Mouse (Mus musculus) yolk sac, embryonic 10.5 days (tissue): ENCODE results near the gene Gtf2i.

Experiments
- DNase-seq: peaks from one replicate; pipeline ENCODE4 v3.0.0-alpha.2; 2017; ENCODE audit warnings: low spot score

Gtf2i gene

DNA sequence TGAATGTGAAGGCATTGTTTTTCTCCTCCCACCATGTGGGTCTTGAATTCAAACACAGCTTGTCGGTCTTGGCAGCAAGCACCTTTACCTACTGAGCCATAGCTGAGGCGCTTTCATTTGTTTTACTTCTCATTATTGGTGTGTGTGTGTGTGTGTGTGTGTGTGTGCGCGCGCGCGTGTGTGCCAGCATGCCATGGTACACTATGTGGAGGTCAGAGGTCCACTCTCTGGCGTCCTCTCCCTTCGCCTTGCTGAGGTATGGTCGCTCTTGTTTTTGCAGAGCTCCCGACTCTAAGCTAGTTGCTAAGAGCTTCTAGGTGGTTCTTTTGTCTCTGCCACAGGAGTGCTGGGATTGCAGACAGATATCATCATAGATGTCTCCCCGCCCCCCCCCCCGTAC is 7.8 kb upstream of the Gtf2i start:
- no peak for DNase-seq

DNA sequence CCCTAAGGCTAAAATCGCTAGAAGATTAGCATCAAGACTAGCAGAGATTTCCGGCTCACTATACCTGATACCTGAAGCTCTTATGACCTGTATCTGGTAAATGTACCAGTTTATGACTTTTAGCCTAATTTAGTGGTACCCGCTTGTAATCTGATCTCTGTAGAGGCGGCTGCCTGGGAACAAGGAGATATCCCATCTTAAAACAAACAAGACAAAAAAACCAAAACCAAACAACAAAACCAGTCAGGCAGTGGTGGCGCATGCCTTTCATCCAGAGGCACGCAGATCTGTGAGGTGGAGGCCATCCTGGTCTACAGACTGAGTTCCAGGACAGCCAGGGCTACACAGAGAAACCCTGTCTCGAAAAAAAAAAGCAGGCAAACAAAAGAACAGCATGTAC is 7.1 kb upstream of the Gtf2i start:
- DNase-seq, result no peak

DNA sequence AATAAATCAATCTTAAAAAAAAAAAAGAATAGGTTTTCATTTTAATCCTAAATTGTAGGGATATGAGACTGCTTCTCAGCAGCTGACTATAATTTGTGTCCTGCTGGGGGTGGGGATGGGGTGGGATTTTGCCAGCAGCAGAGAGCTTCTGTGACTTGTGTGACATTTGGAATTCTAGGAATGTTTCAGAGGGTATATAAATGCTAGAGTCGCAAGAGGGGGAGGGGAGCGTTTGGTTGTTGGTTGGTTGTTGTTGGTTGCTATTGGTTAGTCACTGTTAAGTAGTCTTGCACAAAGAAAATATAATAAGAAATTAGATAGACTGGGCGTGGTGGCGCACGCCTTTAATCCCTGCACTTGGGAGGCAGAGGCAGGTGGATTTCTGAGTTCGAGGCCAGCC is 4.3 kb upstream of the Gtf2i start:
- DNase-seq, result no peak

DNA sequence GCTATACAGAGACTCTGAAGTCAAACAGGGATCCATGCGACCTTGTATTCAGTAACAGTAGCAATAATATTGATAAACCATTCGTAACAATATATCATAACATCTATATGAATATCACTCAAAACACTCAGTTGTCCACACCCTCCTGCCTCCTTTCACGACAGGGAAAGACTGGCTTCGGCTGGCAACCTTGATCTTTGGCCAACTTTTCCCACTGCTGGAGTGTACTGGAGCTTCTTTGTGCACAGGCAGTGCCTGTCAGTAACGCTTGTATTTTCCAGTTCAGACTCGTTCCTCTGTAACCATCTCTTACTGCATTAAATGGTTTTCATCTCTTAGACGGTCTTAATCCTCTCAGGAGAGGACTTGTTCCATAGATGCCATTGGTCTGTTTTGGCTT is 2.2 kb upstream of the Gtf2i start:
- DNase-seq, result no peak

DNA sequence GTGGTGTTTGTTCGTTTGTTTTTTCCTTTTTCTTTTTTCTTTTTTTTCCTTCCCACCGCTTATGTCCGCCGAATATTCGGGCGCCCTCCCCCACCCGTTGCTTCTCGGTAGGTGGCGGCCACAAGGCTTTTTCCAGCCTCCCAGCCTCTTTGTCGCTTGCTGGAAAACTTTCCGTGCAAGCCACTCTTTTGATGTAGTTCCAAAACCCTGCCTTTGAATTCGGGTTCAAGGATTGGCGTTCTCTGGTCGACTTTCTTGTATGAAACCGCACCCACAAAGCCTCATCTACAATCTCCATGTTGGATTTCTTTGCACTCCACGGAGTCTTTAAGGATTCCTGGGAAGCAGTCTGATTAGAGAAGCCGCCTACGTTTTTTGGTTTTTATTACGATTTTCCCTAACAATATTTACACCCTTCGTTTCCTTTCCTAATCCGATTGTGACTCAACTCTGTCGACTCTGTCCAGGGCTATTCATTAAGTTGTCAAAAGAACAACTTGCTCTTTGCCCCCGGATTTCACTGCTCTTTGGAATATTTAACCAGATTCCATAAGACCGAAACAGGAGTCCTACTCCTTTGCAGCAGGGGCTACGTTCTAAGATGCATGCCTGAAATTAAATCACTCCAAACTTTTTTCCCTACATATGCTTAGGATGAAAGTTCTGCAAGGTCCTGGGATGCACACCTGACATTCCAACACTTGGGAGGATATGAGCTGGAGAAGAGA is 1.2 kb upstream of the Gtf2i start:
- peak; percentile 77 for DNase-seq

DNA sequence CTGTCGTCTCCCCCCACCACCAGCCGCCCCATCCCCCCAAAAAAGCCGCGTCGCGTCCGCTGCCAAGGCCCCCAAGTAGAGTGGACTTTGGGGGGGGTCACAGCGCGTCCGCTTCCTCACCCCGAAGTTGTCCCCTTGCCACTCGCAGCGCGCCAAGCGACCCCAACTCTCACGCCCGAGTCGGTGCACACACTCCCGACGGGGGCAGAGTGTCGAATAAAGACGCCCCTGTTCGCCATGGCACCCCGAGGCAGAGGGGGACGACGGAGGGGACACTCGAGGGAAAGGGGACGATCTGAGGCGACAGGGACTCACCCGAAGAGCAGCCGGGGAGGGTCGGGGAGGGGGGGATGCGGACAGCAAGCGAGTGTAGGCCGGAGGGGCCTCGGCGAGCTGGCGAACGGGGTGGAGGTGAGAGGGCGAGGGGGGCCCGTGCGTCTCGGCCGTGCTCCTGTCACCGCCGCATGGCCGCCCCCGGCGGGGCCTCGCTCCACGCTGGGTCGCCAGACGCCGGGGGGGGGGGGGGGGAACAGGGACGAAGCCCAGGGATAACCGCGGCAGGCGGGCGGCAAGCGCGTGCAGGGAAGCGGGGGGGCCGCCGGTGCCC is 389 bp downstream of the Gtf2i start:
- peak; percentile 88 for DNase-seq

DNA sequence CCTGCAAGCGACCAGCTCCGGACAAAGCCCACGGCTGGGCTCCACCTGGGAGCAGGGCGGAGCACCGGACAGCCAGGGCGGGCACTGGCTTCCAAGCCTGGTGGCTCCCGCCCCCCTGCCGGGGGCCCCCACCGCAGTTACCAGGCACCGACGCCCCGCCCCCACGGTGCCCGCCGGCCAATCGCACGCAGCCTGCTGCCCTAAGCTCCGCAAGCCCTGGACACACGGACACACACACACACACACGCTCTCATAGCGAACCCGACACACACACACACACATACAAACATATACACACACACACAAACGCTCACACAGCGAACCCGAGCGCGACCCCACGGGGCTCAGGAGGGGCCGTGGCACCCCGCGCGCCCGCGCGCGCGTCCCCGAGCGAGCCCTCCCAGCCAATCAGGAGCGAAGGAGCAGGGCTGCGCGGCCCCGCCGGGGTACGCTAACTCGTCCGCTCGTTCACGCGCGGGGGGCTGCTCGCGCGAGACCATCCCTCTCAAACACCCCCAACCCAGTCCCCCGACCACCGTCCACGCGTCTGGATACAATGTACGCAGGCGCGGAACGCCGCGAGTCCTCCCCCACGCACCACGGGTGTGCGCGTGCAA is 1.0 kb downstream of the Gtf2i start:
- DNase-seq, result peak; percentile 97

DNA sequence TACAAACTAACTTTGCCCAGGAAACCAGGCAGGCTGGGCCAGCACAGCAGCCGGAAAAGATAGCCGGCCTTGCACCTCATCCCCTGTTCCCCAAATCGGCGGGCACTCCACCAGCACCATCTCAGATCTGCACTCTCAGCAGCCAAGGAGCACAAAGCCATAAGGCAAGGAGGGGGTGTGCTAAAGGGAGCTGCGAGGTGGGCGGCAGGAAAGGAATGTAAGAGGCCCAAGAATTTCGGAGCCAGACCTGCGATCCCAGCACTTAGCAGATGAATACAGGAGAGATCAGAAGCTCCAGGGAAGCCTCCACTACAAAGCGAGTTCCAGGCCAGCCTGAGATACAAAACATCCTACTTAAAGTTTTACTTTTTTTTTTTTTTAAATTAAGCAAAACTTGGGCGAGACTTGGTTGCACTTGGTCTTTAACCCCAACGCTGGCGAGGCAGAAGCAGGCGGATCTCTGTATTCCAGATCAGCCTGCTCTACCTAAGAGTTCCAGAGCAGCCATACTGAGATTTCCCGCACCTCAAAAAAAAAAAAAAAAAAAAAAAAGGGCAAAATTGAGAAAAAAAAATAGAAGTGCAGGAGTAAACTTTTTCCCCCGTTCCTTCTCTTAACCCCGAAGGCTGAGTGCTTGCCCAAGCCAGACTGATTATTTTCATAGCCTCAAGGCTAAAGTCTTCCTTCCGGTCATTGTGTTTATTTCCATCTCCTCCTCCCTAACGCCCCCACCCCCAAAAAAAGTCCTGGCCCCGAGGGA is 1.7 kb downstream of the Gtf2i start:
- DNase-seq, result no peak

DNA sequence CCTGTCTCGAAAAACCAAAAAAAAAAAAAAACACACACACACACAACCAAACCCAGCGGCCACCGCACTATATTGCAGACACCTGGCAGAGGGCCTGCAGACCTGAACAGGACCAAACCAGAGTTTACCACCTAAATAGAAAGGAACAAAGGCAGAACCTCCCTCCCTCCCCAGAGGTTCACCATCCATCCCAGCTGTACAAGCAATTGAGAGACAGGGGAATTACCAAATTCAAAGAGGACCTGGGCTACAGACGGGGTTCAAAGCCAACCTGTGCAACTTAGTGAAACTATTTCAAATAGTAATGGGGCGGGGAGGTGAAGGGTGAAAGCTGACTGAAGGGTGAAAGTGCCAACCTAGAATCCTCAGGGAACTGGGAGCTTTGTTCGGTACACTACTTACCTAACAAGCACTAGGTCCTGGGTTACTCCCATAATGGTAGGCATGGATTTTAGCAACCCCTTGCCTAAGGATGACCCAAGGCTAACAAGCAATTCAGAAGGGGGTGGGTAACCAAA is 2.6 kb downstream of the Gtf2i start:
- DNase-seq, result no peak

DNA sequence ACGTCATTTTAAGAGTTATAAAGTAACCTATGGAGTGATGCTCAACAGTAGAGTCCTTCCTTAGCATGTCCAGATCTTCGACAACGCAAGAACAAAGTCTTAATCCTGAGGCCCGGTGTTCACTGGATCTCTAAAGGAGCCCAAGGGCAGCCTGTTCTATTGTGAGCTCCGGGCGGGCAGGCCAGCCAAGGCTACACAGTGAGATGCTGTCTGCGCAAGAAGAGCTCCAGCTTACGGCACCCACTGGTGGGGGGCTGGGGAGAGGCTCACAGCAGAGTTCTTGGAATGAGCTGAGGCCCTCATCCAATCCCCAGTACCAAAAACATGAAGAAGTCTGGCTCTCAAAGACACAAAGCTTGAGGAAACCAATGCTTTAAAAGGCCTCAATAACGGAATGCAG is 4.4 kb downstream of the Gtf2i start:
- DNase-seq, result no peak

DNA sequence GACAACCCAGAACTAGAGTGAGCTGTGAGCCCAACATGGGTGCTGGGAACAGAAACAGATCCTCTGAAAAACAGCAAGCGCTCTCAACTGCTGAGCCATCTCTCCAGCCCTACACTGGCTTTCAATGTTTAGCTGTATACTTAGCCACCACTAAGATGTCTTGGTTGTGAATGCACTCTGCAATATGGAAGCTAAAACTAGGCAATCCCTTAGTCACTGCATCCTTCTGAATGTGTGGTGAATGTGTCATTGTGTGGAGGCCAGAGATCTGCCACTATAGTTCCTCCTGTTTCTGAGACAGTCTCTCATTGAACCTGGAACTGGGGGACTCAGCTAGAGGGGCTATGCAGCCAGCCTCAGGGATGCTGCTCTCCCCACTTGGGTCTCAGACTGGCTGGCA is 5.2 kb downstream of the Gtf2i start:
- no peak for DNase-seq

DNA sequence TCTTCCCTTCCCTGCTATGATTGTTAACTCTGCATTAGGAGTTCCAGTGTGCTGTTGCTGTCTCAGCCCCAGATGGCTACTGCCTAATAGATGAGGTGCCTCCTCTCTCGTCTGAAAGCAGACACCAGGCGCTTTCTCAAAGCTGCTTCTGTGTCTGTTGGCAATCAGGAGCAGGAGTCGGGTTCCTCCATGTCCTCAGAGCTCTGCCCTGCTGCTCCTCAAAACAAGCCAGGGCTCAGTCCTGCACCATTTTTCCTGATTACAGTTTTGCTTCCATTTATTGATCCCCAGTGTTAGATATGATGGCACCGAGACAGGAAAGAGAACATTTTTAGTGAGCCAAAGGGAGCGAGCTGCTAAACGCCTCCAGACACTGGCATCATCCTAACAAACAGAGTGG is 9.9 kb downstream of the Gtf2i start:
- no peak for DNase-seq

DNA sequence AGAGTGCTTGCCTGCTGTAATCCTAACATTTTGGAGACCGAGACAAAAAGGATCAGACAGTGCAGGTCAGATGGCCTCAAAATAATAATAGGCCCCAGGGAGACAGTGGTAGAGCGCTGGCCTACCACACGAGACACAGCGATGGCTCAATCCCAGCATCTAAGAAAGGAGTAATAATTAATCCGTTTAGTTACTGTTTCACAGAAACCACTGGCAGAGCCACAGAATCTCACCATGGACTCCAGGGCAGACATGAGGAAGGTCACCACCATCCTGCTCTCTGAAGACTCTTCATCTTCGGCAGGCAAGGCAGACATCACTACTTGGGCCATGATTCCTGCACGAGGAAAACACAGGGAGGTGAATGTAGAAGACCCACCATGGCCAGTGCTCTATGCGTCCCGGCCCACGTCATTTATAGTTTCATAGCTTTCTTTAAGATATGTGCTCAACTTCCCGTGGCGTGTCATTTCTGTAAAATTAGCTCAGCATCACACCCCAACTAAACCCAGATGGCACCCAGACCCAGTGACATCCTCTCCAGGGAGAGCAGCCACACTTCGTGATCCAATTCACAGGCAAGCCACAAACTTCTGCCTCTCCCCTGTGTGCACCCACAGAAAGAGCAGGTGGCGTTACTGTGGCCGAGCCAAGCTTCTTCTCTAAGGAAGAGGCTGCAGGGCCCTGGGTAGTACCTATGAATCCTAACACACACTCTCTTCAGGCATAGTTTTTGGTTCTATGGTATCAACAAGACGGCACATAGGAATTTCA is 19.1 kb downstream of the Gtf2i start:
- DNase-seq, result peak; percentile 60

DNA sequence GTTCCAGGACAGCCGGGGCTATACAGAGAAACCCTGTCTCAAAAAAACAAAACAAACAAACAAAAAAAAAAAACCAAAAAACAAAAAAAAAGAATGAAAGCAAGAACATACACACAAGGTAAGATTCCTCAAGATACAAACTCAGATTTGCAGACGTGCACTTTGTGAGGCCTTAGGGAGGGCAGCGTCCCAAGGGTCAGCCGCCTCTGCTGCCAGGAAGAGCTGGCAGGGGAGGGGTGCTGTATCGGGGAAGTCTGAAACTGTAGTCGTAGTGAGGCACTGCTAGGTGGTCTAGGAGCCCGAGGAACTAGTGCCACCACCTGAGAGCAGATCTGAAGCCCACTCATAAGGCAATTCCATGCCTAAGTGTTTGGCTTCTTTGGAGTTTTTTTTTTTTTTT is 20.0 kb downstream of the Gtf2i start:
- no peak for DNase-seq

DNA sequence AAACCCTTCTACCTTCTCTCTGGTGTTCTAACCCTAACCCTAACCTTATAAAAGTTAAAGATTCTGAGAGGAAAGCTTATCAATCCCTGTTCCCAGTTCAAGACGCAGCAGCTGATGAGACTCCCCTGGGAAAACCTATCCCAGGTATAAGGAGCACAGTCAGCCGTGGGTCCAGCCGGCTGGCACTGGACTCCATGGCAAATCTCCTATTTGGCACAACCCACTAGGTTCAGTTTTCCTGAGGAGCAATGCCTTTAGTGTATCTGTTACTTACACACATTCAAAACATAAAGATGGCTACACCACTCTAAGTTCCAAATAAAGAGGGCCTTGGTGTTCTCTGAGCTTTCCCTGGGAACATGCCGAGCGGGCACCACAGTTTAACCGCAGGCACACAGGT is 23.5 kb downstream of the Gtf2i start:
- DNase-seq, result no peak

DNA sequence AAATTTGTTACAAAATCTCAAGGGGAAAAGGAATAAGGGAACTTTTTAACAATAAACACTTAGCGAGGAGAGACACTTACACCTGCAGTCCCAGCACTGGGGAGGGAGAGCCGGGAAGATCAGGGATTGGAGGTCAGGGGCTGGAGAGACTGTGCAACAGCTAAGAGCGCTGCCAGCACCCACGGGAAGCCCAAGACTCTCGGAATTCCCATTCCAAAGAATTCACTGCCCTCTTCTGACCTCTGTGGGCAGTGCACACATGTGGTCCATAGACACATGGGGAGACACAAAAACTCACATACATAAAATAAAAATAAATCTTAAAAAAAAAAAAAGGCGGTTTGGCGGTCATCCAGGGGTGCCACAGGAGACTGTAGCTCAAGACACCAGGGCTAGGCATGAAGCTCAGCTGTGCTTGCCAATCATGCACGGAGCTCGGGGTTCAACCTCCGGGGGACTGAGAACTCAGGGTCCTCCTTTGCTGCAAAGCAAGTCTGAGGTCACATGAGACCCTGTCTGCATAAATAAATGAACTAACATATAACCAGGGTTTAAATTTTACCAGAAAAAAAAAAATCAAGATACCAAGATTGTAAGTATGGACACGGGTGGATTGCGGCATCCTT is 24.5 kb downstream of the Gtf2i start:
- DNase-seq, result no peak

DNA sequence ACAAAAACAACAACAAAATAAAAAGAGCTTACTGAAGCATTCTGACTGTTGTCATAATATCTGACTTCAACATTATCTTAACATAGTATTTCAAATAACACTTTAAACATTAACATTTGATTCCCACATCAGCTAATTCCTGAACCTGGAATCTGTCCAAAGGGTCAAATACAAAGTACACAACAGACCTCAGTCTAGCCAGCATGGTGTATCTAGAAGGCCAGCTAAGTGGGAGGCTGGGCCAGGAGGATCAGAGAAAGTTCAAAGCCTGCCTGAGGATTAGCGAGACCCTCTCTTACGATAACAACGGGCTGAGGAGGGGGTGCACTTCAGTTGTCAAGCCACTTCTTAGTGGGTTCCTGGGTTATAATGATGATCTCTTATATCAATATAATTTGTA is 26.5 kb downstream of the Gtf2i start:
- DNase-seq, result no peak

DNA sequence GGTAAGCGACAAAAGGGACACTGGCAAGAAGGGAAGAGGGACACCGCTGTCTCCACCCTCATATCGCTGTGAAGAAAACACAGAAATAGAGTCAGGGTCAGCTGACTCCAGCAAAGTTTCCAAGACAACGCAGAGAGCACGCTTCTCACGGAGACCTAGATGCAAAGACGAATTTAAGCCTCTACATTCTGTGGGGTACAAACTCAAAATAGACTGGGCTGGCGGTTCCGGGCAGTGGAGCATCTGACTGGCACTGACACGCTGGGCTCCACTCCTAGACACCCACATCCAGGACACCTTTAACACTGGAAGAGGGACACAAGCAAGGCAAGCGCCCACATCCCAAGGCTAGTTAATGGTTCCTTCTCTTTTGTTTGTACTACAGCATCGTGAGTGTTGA is 29.6 kb downstream of the Gtf2i start:
- DNase-seq, result no peak

DNA sequence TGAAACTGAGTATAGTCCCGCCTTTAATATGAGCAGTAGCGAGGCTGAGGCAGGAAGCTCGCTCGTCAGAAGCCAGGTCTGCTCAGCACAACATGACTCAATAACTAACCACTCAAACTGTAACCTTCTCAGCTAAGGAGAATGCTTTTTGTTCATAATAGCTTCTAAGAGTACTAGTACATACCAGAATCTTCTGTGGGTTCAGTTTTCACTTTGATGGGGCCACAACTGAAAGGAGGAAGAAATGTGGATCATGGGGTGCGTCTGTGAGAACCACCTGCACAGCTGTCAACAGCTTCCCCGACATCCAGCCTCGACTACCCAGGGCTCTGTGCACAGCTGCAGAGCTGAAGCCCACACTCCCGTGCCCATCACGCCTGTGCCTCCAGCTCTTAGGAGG is 32.0 kb downstream of the Gtf2i start:
- no peak for DNase-seq

DNA sequence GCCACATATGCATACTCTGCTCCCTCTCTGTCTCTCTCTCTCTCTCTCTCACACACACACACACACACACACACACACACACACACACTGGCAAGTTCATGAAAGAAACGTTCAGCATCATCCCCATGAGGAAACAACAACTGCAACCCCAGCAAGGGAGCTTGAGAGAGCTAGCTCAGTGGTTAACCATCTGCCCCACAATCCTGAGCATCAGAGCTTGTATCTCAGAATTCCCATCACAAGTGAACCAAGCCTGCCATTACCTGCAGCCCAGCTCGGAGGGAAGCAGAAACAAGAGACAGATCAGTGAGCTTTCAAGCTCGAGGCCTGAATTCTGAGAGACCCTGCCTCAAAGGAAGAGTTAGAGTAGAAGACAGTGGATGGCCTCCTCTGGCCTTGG is 32.5 kb downstream of the Gtf2i start:
- no peak for DNase-seq

DNA sequence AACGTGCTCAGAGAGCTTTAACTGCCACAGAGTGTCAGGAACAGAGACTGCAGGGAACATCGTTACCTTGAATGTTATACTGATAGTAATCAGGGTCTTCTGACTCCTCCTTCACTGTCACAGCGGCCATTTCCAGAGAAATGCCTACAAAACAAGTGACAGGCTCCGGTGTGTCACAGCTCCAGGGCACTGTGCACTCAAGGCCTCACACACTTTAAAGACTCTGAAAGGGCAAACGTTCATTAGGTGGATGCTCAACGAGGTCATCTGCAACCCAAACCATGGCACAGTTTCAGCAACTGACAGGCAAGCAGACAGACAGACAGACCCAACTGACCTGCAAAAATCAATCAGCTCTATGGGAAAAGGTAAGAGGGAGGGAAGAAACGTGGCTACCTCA is 35.2 kb downstream of the Gtf2i start:
- DNase-seq, result no peak

DNA sequence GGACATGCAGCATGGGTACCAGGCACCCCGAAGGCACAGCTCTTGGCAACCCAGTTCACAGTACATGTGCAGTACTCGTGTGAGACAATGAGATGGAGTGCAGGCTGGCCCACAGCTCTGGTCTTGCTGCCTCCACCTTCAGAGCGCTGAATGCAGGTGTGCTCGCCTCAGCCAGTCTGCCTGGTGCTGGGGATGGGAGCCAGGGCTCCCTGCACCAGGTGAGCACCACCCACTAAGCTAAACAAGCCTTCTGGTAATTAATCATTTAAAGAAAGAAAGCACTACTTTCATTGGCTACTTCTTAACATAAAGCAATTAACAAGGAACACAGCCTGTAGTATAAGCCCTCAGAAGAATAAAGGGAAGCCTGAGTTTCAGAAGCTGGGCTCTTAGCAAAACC is 37.5 kb downstream of the Gtf2i start:
- DNase-seq, result no peak
